Mouse (Mus musculus) MEL (cell line): ENCODE results near the gene Tmtc4. TPM values are rescaled to one million over a fixed set of nuclear protein-coding genes. Genes with fewer than 3 reads are reported as not detected.

Experiments used
- DNase-seq: peaks from one replicate; pipeline ENCODE4 v3.0.0; 2011; ENCODE audit warnings: low read depth, low spot score
- H3K27ac ChIP-seq: 2 replicates; pipeline ENCODE4 v1.5.1; 2012; ENCODE audit warnings: low read depth, mild to moderate bottlenecking, control low read depth, low read length, moderate library complexity; ENCODE audit not compliant: control insufficient read depth
- H3K27me3 ChIP-seq, 2 experiments: fragments of 150-350 bp in 1 of 2; sonication (generic) in 1 of 2; 2 replicates each; pipeline ENCODE4 v1.6.1; 2012; ENCODE audit warnings: low read length in 2 of 2, mild to moderate bottlenecking in 2 of 2, improper control_type of control experiment in 1 of 2, moderate library complexity in 1 of 2; ENCODE audit not compliant: insufficient read depth in 2 of 2, control insufficient read depth in 1 of 2
- H3K36me3 ChIP-seq, 2 experiments: 2 replicates each; pipeline ENCODE4 v1.6.1; 2012 to 2014; ENCODE audit warnings: low read length in 2 of 2, improper control_type of control experiment in 1 of 2, inconsistent platforms in 1 of 2, mild to moderate bottlenecking in 1 of 2; ENCODE audit not compliant: insufficient read depth in 2 of 2, control insufficient read depth in 1 of 2
- H3K4me1 ChIP-seq, 2 experiments: fragments of 150-350 bp in 1 of 2; sonication (generic) in 1 of 2; 2 replicates each; pipeline ENCODE4 v1.6.1; 2012; ENCODE audit warnings: low read length in 2 of 2, improper control_type of control experiment in 1 of 2, mild to moderate bottlenecking in 1 of 2; ENCODE audit not compliant: insufficient read depth in 2 of 2, control insufficient read depth in 1 of 2
- H3K4me3 ChIP-seq, 2 experiments: fragments of 150-350 bp in 1 of 2; sonication (generic) in 1 of 2; 2 replicates each; pipeline ENCODE4 v1.5.1; 2012; ENCODE audit warnings: low read depth in 2 of 2, low read length in 2 of 2, mild to moderate bottlenecking in 2 of 2, moderate library complexity in 2 of 2, control low read depth in 1 of 2, improper control_type of control experiment in 1 of 2; ENCODE audit not compliant: control insufficient read depth in 1 of 2, insufficient read depth in 1 of 2
- H3K79me2 ChIP-seq: 2 replicates; pipeline ENCODE4 v1.6.1; 2012; ENCODE audit warnings: mild to moderate bottlenecking, low read length, moderate library complexity; ENCODE audit not compliant: control insufficient read depth, poor library complexity, insufficient read depth
- H3K9ac ChIP-seq: 2 replicates; pipeline ENCODE4 v1.6.1; 2012; ENCODE audit warnings: low read depth, mild to moderate bottlenecking, control low read depth, low read length, moderate library complexity; ENCODE audit not compliant: control insufficient read depth, poor library complexity, severe bottlenecking
- H3K9me3 ChIP-seq: fragments of 150-350 bp; sonication (generic); replicated peaks from 2 replicates; pipeline ENCODE4 v1.6.1; 2012; ENCODE audit warnings: mild to moderate bottlenecking, low read length, improper control_type of control experiment, moderate library complexity; ENCODE audit not compliant: insufficient read depth
- CTCF ChIP-seq, 3 experiments: IDR thresholded peaks in 2 of 3; conservative IDR thresholded peaks in 1 of 3; 2 replicates each; pipeline ENCODE4 v1.5.1; 2011 to 2012; ENCODE audit warnings: low read length in 3 of 3, low read depth in 2 of 3, mild to moderate bottlenecking in 2 of 3, improper control_type of control experiment in 1 of 3, inconsistent platforms in 1 of 3, mixed read lengths in 1 of 3, moderate library complexity in 1 of 3; ENCODE audit not compliant: control insufficient read depth in 1 of 3, insufficient read depth in 1 of 3, poor library complexity in 1 of 3, severe bottlenecking in 1 of 3
- EP300 ChIP-seq, 2 experiments: IDR thresholded peaks; 2 replicates each; pipeline ENCODE4 v1.6.1; 2011; ENCODE audit warnings: improper control_type of control experiment in 2 of 2, low read length in 2 of 2, low read depth in 1 of 2, mild to moderate bottlenecking in 1 of 2
- HCFC1 ChIP-seq: IDR thresholded peaks from 2 replicates; pipeline ENCODE4 v1.6.1; 2012; ENCODE audit warnings: low read depth, mild to moderate bottlenecking, inconsistent platforms, low read length, improper control_type of control experiment, moderate library complexity
- JUND ChIP-seq: IDR thresholded peaks from 2 replicates; pipeline ENCODE4 v1.6.1; 2011; ENCODE audit warnings: low read depth, mild to moderate bottlenecking, improper control_type of control experiment, low read length
- MAFK ChIP-seq: IDR thresholded peaks from 2 replicates; pipeline ENCODE4 v1.6.1; 2011; ENCODE audit warnings: low read depth, mild to moderate bottlenecking, low read length, improper control_type of control experiment, borderline replicate concordance
- MEF2A ChIP-seq: IDR thresholded peaks from 2 replicates; pipeline ENCODE4 v1.6.1; 2014; ENCODE audit warnings: low read depth, mild to moderate bottlenecking, inconsistent platforms, low read length, improper control_type of control experiment; ENCODE audit not compliant: poor library complexity, insufficient replicate concordance, severe bottlenecking; ENCODE audit errors: extremely low read depth
- MYB ChIP-seq: IDR thresholded peaks from 2 replicates; pipeline ENCODE4 v1.6.1; 2011; ENCODE audit warnings: mild to moderate bottlenecking, low read depth, low read length, improper control_type of control experiment
- NRF1 ChIP-seq: IDR thresholded peaks from 2 replicates; pipeline ENCODE4 v1.6.1; 2014; ENCODE audit warnings: low read depth, mild to moderate bottlenecking, inconsistent platforms, low read length, improper control_type of control experiment, moderate library complexity; ENCODE audit not compliant: poor library complexity, insufficient read depth, severe bottlenecking
- POLR2AphosphoS5 ChIP-seq: IDR thresholded peaks from 2 replicates; pipeline ENCODE4 v1.6.1; 2012; ENCODE audit warnings: low read depth, borderline replicate concordance, mild to moderate bottlenecking, inconsistent platforms, low read length, moderate library complexity, mixed read lengths
- RAD21 ChIP-seq: IDR thresholded peaks from 2 replicates; pipeline ENCODE4 v1.6.1; 2011; ENCODE audit warnings: mild to moderate bottlenecking, low read depth, low read length, improper control_type of control experiment
- SIN3A ChIP-seq: IDR thresholded peaks from 2 replicates; pipeline ENCODE4 v1.6.1; 2012; ENCODE audit warnings: low read length, improper control_type of control experiment, inconsistent platforms
- SMC3 ChIP-seq: IDR thresholded peaks from 2 replicates; pipeline ENCODE4 v1.6.1; 2011; ENCODE audit warnings: low read depth, low read length, improper control_type of control experiment
- TAL1 ChIP-seq: IDR thresholded peaks from 2 replicates; pipeline ENCODE4 v1.6.1; 2012; ENCODE audit warnings: mild to moderate bottlenecking, inconsistent platforms, low read length, moderate library complexity, mixed read lengths
- UBTF ChIP-seq: IDR thresholded peaks from 2 replicates; pipeline ENCODE4 v1.6.1; 2012; ENCODE audit warnings: low read depth, mild to moderate bottlenecking, inconsistent platforms, low read length, improper control_type of control experiment, moderate library complexity, borderline replicate concordance; ENCODE audit not compliant: insufficient read depth
- USF1 ChIP-seq: IDR thresholded peaks from 2 replicates; pipeline ENCODE4 v1.6.1; 2014; ENCODE audit warnings: low read depth, mild to moderate bottlenecking, inconsistent platforms, low read length, improper control_type of control experiment, moderate library complexity
- USF2 ChIP-seq, 2 experiments: IDR thresholded peaks; 2 replicates each; pipeline ENCODE4 v1.6.1; 2011 to 2012; ENCODE audit warnings: improper control_type of control experiment in 2 of 2, low read length in 2 of 2, borderline replicate concordance in 1 of 2, inconsistent platforms in 1 of 2, low read depth in 1 of 2, mild to moderate bottlenecking in 1 of 2; ENCODE audit not compliant: insufficient read depth in 1 of 2
- ZKSCAN1 ChIP-seq: IDR thresholded peaks from 2 replicates; pipeline ENCODE4 v1.6.1; 2012; ENCODE audit warnings: low read depth, mild to moderate bottlenecking, inconsistent platforms, low read length, improper control_type of control experiment, moderate library complexity
- polyA plus RNA-seq, 2 experiments: library from polyadenylated mRNA; stranded (reverse) in 1 of 2; unstranded in 1 of 2; fragments of >175 nt in 1 of 2; fragments of >200 nt in 1 of 2; gene quantifications; 2 replicates each; pipeline versions ENCODE4 v1.2.1 to v1.2.4; 2012; ENCODE audit warnings: low replicate concordance in 2 of 2, low read depth in 1 of 2; ENCODE audit not compliant: insufficient read length in 2 of 2, insufficient read depth in 1 of 2, missing spikeins in 1 of 2
- total RNA-seq: library from RNA; depleted of rRNA; stranded (reverse); fragments of 300-350 nt; gene quantifications from 2 replicates; pipeline ENCODE4 v1.2.3, GENCODE M21; 2012

The Tmtc4 gene
- total and polyA plus RNA-seq, 3 experiments = 10.4 to 11.5 TPM; not detected in 1

DNA sequence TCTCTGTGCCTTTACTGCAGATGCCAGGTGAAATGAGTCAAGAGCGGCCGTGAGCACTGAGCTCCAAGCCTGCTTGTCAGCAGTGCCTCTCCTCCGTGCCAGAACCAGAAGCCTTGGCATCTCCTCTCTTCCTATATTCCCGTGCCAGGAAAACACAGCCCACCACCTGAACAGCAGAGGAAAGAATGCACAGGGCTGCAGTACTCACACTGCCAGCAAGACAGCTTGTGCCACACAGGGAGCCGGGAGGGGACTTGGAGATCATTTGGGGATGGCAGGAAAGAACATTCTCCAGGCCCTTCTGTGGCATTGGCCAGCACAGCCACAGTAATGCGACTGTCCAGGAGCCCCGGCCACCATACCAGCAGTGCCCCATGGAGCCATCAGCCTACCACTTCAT lies 97.9 kb downstream of the Tmtc4 start:
- H3K79me2 ChIP-seq = no peaks in the 10 kb centered on the region
- TF ChIP-seq HCFC1 (no peak), RAD21 (no peak), USF2 (IDR thresholded peaks at IDR 0.05; ENCODE audit: borderline replicate concordance in 1 of 2, insufficient read depth in 1 of 2, low read depth in 1 of 2, low read length in 2 of 2) (no peak), MAFK (no peak), MYB (no peak), CTCF (IDR thresholded peaks at IDR 0.05 in 2 of 3, conservative IDR thresholded peaks at IDR 0.05 in 1 of 3; ENCODE audit: control insufficient read depth in 1 of 3, insufficient read depth in 1 of 3, low read depth in 2 of 3, low read length in 3 of 3, poor library complexity in 1 of 3, severe bottlenecking in 1 of 3) (no peak), EP300 (IDR thresholded peaks at IDR 0.05; ENCODE audit: low read depth in 1 of 2, low read length in 2 of 2) (no peak)
- TF ChIP-seq, all 39 proteins: peak for 0
- no peak overlapping the region for H3K9ac ChIP-seq
- H3K4me3 ChIP-seq = no peak overlapping the region
- H3K4me1 ChIP-seq = peaks cover 7 to 13% of the 10 kb centered on the region in 2 experiments
- no peak overlapping the region for H3K27ac ChIP-seq
- DNase-seq = no peak
- H3K27me3 ChIP-seq = no peaks in the 10 kb centered on the region
- H3K36me3 ChIP-seq = peaks cover 0 to 15% of the 10 kb centered on the region in 2 experiments; a peak in 2 of 4 replicates
- no peaks in the 10 kb centered on the region for H3K9me3 ChIP-seq

- no peaks in the 10 kb centered on the region for H3K9me3 ChIP-seq
- peaks cover 7 to 13% of the 10 kb centered on the region in 2 experiments for H3K4me1 ChIP-seq
- H3K9ac ChIP-seq = no peak overlapping the region
- no peaks in the 10 kb centered on the region for H3K79me2 ChIP-seq
- H3K4me3 ChIP-seq = no peak overlapping the region
- no peak for TF ChIP-seq USF1
- TF ChIP-seq MAFK = no peak
- no peak for TF ChIP-seq JUND
- no peak for TF ChIP-seq RAD21
- no peak for TF ChIP-seq ZKSCAN1
- TF ChIP-seq EP300 (IDR thresholded peaks at IDR 0.05; ENCODE audit: low read depth in 1 of 2, low read length in 2 of 2) = no peak
- no peak for TF ChIP-seq SIN3A
- TF ChIP-seq POLR2AphosphoS5 = no peak
- no peak for TF ChIP-seq UBTF
- TF ChIP-seq NRF1 = no peak
- TF ChIP-seq SMC3 = no peak
- TF ChIP-seq MEF2A = no peak
- TF ChIP-seq MYB = no peak
- TF ChIP-seq TAL1 = no peak
- H3K27ac ChIP-seq = no peak overlapping the region
- H3K36me3 ChIP-seq = peaks cover 0 to 15% of the 10 kb centered on the region in 2 experiments; a peak in 2 of 4 replicates
- no peaks in the 10 kb centered on the region for H3K27me3 ChIP-seq
- DNase-seq = no peak
Measured at GRCm38 (mm10) chr14:122883821-122884584, 99.8 kb downstream of the Tmtc4 start.
